Mouse (Mus musculus) CD8-positive naive resting alpha-beta T cell, adult 2 months (primary cell): ENCODE measurements around the gene Tab1.
A peak's percentile ranks its signal among the peaks of the same experiment; 100 is the strongest.

Experiments used
- DNase-seq, 2 experiments: peaks; one replicate each; pipeline ENCODE4 v3.0.0; 2022; ENCODE audit warnings: low read depth in 2 of 2, low spot score in 2 of 2

Tab1 gene

GRCm38 (mm10) chr15:80132993-80133586, at the start of gene Tab1:
Gene Tab1, plus strand, starts transcription at chr15:80133127.
- DNase-seq: peak; percentile 90 to 92

- DNase-seq: peak; percentile 99
These were observed 49.6 kb upstream of the Tab1 start for GRCm38 (mm10) chr15:80083276-80083731.

GRCm38 (mm10) chr15:80083740-80084139, 49.2 kb upstream of the Tab1 start:
- DNase-seq: no peak

- no peak for DNase-seq
These were observed 45.4 kb upstream of the Tab1 start for GRCm38 (mm10) chr15:80087406-80088012.

- DNase-seq: peak; percentile 85 to 95
These were observed 44.3 kb upstream of the Tab1 start for GRCm38 (mm10) chr15:80088637-80089036.

- DNase-seq: no peak
These were observed 42.8 kb upstream of the Tab1 start for GRCm38 (mm10) chr15:80090155-80090554.

GRCm38 (mm10) chr15:80090741-80091120, 42.2 kb upstream of the Tab1 start:
- DNase-seq: no peak

GRCm38 (mm10) chr15:80091121-80091955, 41.6 kb upstream of the Tab1 start, which contains the start of the genes Syngr1 and Rpl3:
Gene Syngr1, plus strand, starts transcription at chr15:80091334.
Gene Rpl3, minus strand, starts transcription at chr15:80091868.
- DNase-seq: peak; percentile 72 to 75

GRCm38 (mm10) chr15:80092041-80092441, 40.9 kb upstream of the Tab1 start:
- DNase-seq: no peak

GRCm38 (mm10) chr15:80092599-80092998, 40.3 kb upstream of the Tab1 start:
- DNase-seq: no peak

- DNase-seq: no peak
These were observed 38.7 kb upstream of the Tab1 start for GRCm38 (mm10) chr15:80094201-80094600.

- DNase-seq: no peak
These were observed 37.3 kb upstream of the Tab1 start for GRCm38 (mm10) chr15:80095596-80095995.

- DNase-seq: no peak
These were observed 36.5 kb upstream of the Tab1 start for GRCm38 (mm10) chr15:80096406-80096805.

- DNase-seq: no peak
These were observed 35.7 kb upstream of the Tab1 start for GRCm38 (mm10) chr15:80096946-80097881.

GRCm38 (mm10) chr15:80097999-80098461, 34.9 kb upstream of the Tab1 start:
- DNase-seq: no peak

- no peak for DNase-seq
These were observed 34.1 kb upstream of the Tab1 start for GRCm38 (mm10) chr15:80098809-80099208.

GRCm38 (mm10) chr15:80099477-80099876, 33.5 kb upstream of the Tab1 start:
- no peak for DNase-seq

- no peak for DNase-seq
These were observed 32.7 kb upstream of the Tab1 start for GRCm38 (mm10) chr15:80100196-80100595.

- no peak for DNase-seq
These were observed 32.1 kb upstream of the Tab1 start for GRCm38 (mm10) chr15:80100871-80101270.

- no peak for DNase-seq
These were observed 31.4 kb upstream of the Tab1 start for GRCm38 (mm10) chr15:80101503-80101902.

GRCm38 (mm10) chr15:80102495-80102894, 30.4 kb upstream of the Tab1 start:
- DNase-seq: no peak
